Comparison of ENCODE assay signal across 23 mouse cellular contexts in the genomic region with DNA sequence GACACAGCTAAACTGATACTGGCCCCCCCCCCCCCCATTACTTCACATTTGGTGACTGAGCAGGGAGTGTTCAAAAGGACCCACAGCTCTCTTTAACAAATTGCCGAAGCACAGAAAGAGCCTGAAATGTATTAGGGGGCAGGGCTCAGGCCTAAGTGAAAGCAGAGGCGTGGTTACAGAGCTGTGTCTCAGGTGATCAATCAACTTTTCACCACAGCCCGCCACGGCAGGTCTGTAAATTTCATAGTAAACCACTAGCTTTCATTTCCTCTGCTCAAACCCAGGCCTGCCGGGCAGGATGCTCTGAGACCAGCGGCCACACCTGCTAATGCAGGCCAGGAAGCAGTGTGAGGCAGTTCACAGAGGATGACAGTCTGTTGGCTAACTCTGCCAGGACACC.
A peak's percentile ranks its signal among the peaks of the same experiment; 100 is the strongest.
DNase-seq lines count a peak whose midpoint lies in the region; ATAC-seq and TF ChIP-seq lines count a peak whose summit lies in the region.
"Had no signal": no experiment of that assay in that cellular context is flagged by ENCODE, and none has a peak within 500 bp of the region (broad histone marks: within the 10 kb centered on the region; RNA-seq: fewer than 3 reads in every experiment).

No protein-coding gene starts in this region.

- H3K36me3 ChIP-seq in liver, postnatal 0 days (replicated peaks; ENCODE audit: insufficient read depth, low read length), result no peaks in the 10 kb centered on the region; the same call in 1 of the 2 replicates
- H3K36me3 ChIP-seq: neural tube, embryonic 15.5 days; stomach, embryonic 15.5 days had no signal

- peak; percentile 38; the same call in 1 of the 2 replicates for ATAC-seq in megakaryocyte, adult 5-6 weeks (ENCODE audit: poor library complexity, severe bottlenecking)
- ATAC-seq in monocyte, adult 5-6 weeks (replicated peaks; ENCODE audit: insufficient number of reproducible peaks, low FRiP score, low TSS enrichment, poor library complexity, severe bottlenecking), result no peak
- no peak for ATAC-seq in liver, postnatal 0 days
- ATAC-seq: forebrain, embryonic 13.5 days; intestine, postnatal 0 days had no signal

- H3K4me3 ChIP-seq in liver, postnatal 0 days (ENCODE audit: low read depth, low read length), result no peak overlapping the region
- H3K4me3 ChIP-seq: embryonic facial prominence, embryonic 10.5 days; forebrain, embryonic 13.5 days; hindbrain, embryonic 10.5 days; neural tube, embryonic 15.5 days; stomach, embryonic 15.5 days had no signal

- no peak overlapping the region for H3K4me2 ChIP-seq in liver, postnatal 0 days (ENCODE audit: low read depth, low read length)
- H3K4me2 ChIP-seq: forebrain, embryonic 13.5 days; heart, embryonic 11.5 days; midbrain, embryonic 11.5 days; neural tube, embryonic 15.5 days; stomach, embryonic 15.5 days had no signal

- WGBS in liver, postnatal 0 days (ENCODE audit: insufficient replicate concordance), result 60% methylated on average over 6 of the region's 6 CpGs

- peak; percentile 29 for DNase-seq in CD4-positive helper T cell, adult 2 months (ENCODE audit: low read depth, low spot score)
- DNase-seq in T-cell, adult 2 months (ENCODE audit: low spot score), result peak; percentile 4
- peak; percentile 52 for DNase-seq in hindlimb bud, embryonic 11.5 days (ENCODE audit: extremely low spot score, low read depth, low spot score)
- DNase-seq in kidney, postnatal 14 days, result no peak
- DNase-seq in liver, postnatal 0 days, result no peak
- DNase-seq: adrenal gland, postnatal 36 days; cerebellum, adult 8-10 months; gastrocnemius, postnatal 36 days; kidney, postnatal 25 days; layer of hippocampus, adult 9-11 months; liver; lung, adult 18-20 months; right cerebral cortex, postnatal 4 days had no signal

- no peak overlapping the region for H3K9ac ChIP-seq in liver, postnatal 0 days (replicated peaks)
- H3K9ac ChIP-seq: forebrain, embryonic 13.5 days; neural tube, embryonic 15.5 days; stomach, embryonic 15.5 days had no signal

- H3K27ac ChIP-seq in liver, postnatal 0 days (ENCODE audit: low read depth), result no peak overlapping the region
- H3K27ac ChIP-seq: embryonic facial prominence, embryonic 10.5 days; forebrain, embryonic 13.5 days; hindbrain, embryonic 10.5 days; neural tube, embryonic 15.5 days; stomach, embryonic 15.5 days had no signal

- TF ChIP-seq CTCF in liver, postnatal 0 days (IDR thresholded peaks at IDR 0.05; ENCODE audit: low read depth), result no peak

- H3K27me3 ChIP-seq in liver, postnatal 0 days (ENCODE audit: insufficient read depth, low read length), result no peaks in the 10 kb centered on the region
- H3K27me3 ChIP-seq: forebrain, embryonic 13.5 days; neural tube, embryonic 15.5 days; stomach, embryonic 15.5 days had no signal

- no peak for TF ChIP-seq EP300 in liver, postnatal 0 days (IDR thresholded peaks at IDR 0.05; ENCODE audit: low read depth)

- H3K4me1 ChIP-seq in liver, postnatal 0 days (ENCODE audit: insufficient read depth), result no peaks in the 10 kb centered on the region
- H3K4me1 ChIP-seq: stomach, embryonic 15.5 days had no signal

- no peaks in the 10 kb centered on the region for H3K9me3 ChIP-seq in liver, postnatal 0 days (ENCODE audit: low read length)
- H3K9me3 ChIP-seq: forebrain, embryonic 13.5 days; hindbrain, embryonic 10.5 days; neural tube, embryonic 15.5 days; stomach, embryonic 15.5 days had no signal

Comparison
In these comparisons a context has a peak if more than half of its experiments do, and no peak if none do; other contexts are left out.
1. DNase-seq: peak in CD4-positive helper T cell, adult 2 months (single experiment), T-cell, adult 2 months (single experiment) and hindlimb bud, embryonic 11.5 days (single experiment); none in kidney, postnatal 14 days (single experiment) and liver, postnatal 0 days (single experiment).